Mouse (Mus musculus) liver, embryonic 11.5 days (tissue): ENCODE data around the gene Pik3ip1. TPM values are rescaled to one million over a fixed set of nuclear protein-coding genes. Genes with fewer than 3 reads are reported as not detected.

Experiments
- ATAC-seq: fragments of 200-750 bp; cut with Nextera tagmentation; replicated peaks from 2 replicates; pipeline ENCODE4 v1.8.0; 2017; ENCODE audit warnings: moderate number of reproducible peaks, mild to moderate bottlenecking, moderate TSS enrichment, moderate library complexity; ENCODE audit not compliant: low FRiP score
- DNase-seq: peaks from one replicate; pipeline ENCODE4 v3.0.0-alpha.2; 2017; ENCODE audit warnings: low spot score
- H3K27ac ChIP-seq: fragments of 300-500 bp; sonication (generic); 2 replicates; pipeline ENCODE4 v1.5.1; 2014; ENCODE audit warnings: mild to moderate bottlenecking, low read depth, low read length, control low read depth
- H3K27me3 ChIP-seq: fragments of 300-500 bp; sonication (generic); replicated peaks from 2 replicates; pipeline ENCODE4 v1.6.1; 2014; ENCODE audit warnings: low read length, mixed read lengths; ENCODE audit not compliant: control insufficient read depth, insufficient read depth
- H3K36me3 ChIP-seq: fragments of 300-500 bp; sonication (generic); 2 replicates; pipeline ENCODE4 v1.6.1; 2014; ENCODE audit warnings: mild to moderate bottlenecking, low read length, moderate library complexity, mixed read lengths; ENCODE audit not compliant: control insufficient read depth, insufficient read depth
- H3K4me1 ChIP-seq: fragments of 300-500 bp; sonication (generic); replicated peaks from 2 replicates; pipeline ENCODE4 v1.6.1; 2014; ENCODE audit warnings: low read length, mixed read lengths; ENCODE audit not compliant: control insufficient read depth, insufficient read depth
- H3K4me2 ChIP-seq: fragments of 300-500 bp; sonication (generic); 2 replicates; pipeline ENCODE4 v1.6.1; 2014; ENCODE audit warnings: mild to moderate bottlenecking, control low read depth, moderate library complexity
- H3K4me3 ChIP-seq: fragments of 300-500 bp; sonication (generic); 2 replicates; pipeline ENCODE4 v1.5.1; 2014; ENCODE audit warnings: low read depth, low read length, control low read depth
- H3K9ac ChIP-seq: fragments of 300-500 bp; sonication (generic); 2 replicates; pipeline ENCODE4 v1.6.1; 2014; ENCODE audit warnings: low read depth, low read length, control low read depth
- H3K9me3 ChIP-seq: fragments of 300-500 bp; sonication (generic); 2 replicates; pipeline ENCODE4 v1.6.1; 2016; ENCODE audit warnings: low read length, inconsistent platforms, mixed read lengths; ENCODE audit not compliant: control insufficient read depth
- WGBS: fragments of 180-500 bp; shearing (Covaris S2); extraction: QIAGEN DNeasy Blood & Tissue Kit; methylation state at CpG from one replicate; pipeline ENCODE4 v1.1.7; 2014; 5-methylcytosine and 5-hydroxymethylcytosine counted together
- polyA plus RNA-seq: library from polyadenylated mRNA; unstranded; fragments of >200 nt; fragmentation: Nextera tagmentation; extraction: Ambion mirVana; gene quantifications from 2 replicates; pipeline ENCODE4 v1.2.1, GENCODE M21; 2014

Gene Pik3ip1
- polyA plus RNA-seq = 3.5 and 3.8 TPM in 2 replicates

GRCm38 (mm10) chr11:3329891-3330451, at the start of gene Pik3ip1:
Gene Pik3ip1, plus strand, starts transcription at chr11:3330401.
- Histone ChIP-seq H3K36me3 (no peaks in the 10 kb centered on the region), H3K9ac (peak within 1 kb of the TSS; percentile 50)
- DNase-seq = no peak

DNA sequence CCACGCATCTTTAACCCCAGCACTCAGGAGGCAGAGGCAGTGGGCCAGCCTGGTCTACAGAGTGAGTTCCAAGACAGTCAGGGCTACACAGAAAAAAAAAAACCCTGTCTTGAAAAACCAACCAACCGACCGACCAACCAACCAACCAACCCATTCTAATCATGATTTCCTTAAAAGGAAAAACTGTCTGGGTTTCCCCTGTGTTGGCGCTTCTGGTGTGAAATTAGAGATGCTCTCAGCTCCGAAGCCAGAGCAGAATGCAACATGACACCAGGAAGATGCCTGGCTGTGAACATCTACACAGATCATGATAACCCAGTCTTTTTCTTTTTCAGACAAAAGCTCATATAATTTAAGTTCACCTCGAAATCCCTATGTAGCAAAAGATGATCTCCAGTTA, 47.3 kb upstream of the Pik3ip1 start:
- Histone ChIP-seq H3K27me3 (no peaks in the 10 kb centered on the region), H3K27ac (no peak overlapping the region), H3K9me3 (peaks cover 11% of the 10 kb centered on the region; the same call in 1 of the 2 replicates), H3K4me1 (peaks cover 2% of the 10 kb centered on the region; the same call in 1 of the 2 replicates), H3K4me3 (no peak overlapping the region), H3K4me2 (no peak overlapping the region), H3K9ac (no peak overlapping the region), H3K36me3 (no peaks in the 10 kb centered on the region)
- DNase-seq (no peak), ATAC-seq (no peak)
- WGBS = 84% methylated on average over 6 of the region's 6 CpGs

More at GRCm38 (mm10) chr11:3329891-3330451, at the start of gene Pik3ip1:
- no peak within 1 kb of the TSS for H3K27ac ChIP-seq
- H3K4me3 ChIP-seq = peak within 1 kb of the TSS; percentile 51
- H3K4me2 ChIP-seq = peak within 1 kb of the TSS; percentile 96
- ATAC-seq = no peak
- peaks cover 15% of the 10 kb centered on the region for H3K4me1 ChIP-seq
- H3K9me3 ChIP-seq = no peaks in the 10 kb centered on the region
- H3K27me3 ChIP-seq = no peaks in the 10 kb centered on the region; the same call in 1 of the 2 replicates

GRCm38 (mm10) chr11:3283645-3284044, 46.6 kb upstream of the Pik3ip1 start:
- 88% methylated on average over 6 of the region's 6 CpGs for WGBS
- ATAC-seq = no peak

DNA sequence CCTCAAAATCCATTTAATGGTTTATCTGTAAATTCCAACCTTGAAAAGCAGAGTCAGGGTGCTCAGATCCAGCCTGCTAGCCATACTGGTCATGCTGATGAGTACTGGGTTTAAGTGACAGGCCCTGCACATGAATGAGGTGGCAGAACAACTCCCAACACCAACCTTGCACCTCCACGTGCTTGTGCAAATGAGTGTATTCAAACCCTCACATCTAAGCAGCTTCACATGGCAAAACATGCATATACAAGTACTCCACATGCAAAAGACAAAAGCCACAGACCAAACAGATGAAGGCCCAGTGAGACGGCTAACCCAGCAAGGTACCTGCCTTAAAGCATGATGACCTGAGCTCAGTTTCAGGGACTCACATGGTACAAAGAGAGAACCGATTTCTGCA, 44.3 kb upstream of the Pik3ip1 start:
- Histone ChIP-seq H3K27ac (no peak overlapping the region), H3K36me3 (peaks cover 1% of the 10 kb centered on the region; the same call in 1 of the 2 replicates), H3K4me3 (no peak overlapping the region), H3K4me1 (peaks cover 7% of the 10 kb centered on the region; the same call in 1 of the 2 replicates), H3K9me3 (peaks cover 4% of the 10 kb centered on the region; the same call in 1 of the 2 replicates), H3K9ac (no peak overlapping the region), H3K4me2 (no peak overlapping the region), H3K27me3 (no peaks in the 10 kb centered on the region)
- no peak for DNase-seq
- 87% methylated on average over 3 of the region's 3 CpGs for WGBS
- ATAC-seq = no peak

More at GRCm38 (mm10) chr11:3283645-3284044, 46.6 kb upstream of the Pik3ip1 start:
- Histone ChIP-seq H3K27me3 (no peaks in the 10 kb centered on the region), H3K4me1 (peaks cover 7% of the 10 kb centered on the region; the same call in 1 of the 2 replicates), H3K27ac (no peak overlapping the region), H3K4me3 (no peak overlapping the region), H3K9me3 (peaks cover 11% of the 10 kb centered on the region; the same call in 1 of the 2 replicates), H3K4me2 (no peak overlapping the region), H3K9ac (no peak overlapping the region), H3K36me3 (no peaks in the 10 kb centered on the region)
- DNase-seq = no peak

- H3K36me3 ChIP-seq = peaks cover 9% of the 10 kb centered on the region
- peaks cover 7% of the 10 kb centered on the region; the same call in 1 of the 2 replicates for H3K4me1 ChIP-seq
- H3K4me2 ChIP-seq = no peak overlapping the region
- no peak overlapping the region for H3K9ac ChIP-seq
- H3K9me3 ChIP-seq = no peaks in the 10 kb centered on the region; the same call in 1 of the 2 replicates
- no peak for DNase-seq
- H3K27me3 ChIP-seq = no peaks in the 10 kb centered on the region
- H3K27ac ChIP-seq = no peak overlapping the region
- 64% methylated on average over 6 of the region's 6 CpGs for WGBS
- no peak overlapping the region for H3K4me3 ChIP-seq
- no peak for ATAC-seq
Observed at GRCm38 (mm10) chr11:3287131-3287530, 43.1 kb upstream of the Pik3ip1 start.

DNA sequence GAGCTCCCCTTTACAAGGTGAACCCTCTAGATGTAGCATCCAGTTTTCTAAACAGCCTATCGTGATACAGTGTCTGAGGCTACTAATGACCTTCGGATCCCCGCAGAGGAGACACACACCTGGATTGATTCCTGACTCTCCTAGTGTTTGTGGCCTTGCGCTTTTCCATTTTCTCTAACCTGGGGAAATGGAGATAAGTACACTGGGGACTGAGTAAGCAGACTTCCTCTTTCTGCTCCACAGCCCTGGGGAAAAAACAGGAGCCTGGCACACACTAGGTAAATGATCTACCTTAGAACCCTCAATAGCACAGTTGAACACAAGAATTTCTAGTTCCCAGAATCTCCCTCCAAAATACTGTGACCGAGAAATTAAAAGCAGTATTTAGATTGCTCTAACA, 42.3 kb upstream of the Pik3ip1 start:
- DNase-seq = no peak
- Histone ChIP-seq H3K9ac (peak overlapping the region; percentile 90), H3K4me3 (peak overlapping the region; percentile 93), H3K9me3 (no peaks in the 10 kb centered on the region; the same call in 1 of the 2 replicates), H3K36me3 (peaks cover 10% of the 10 kb centered on the region), H3K4me2 (peak overlapping the region; percentile 100), H3K27ac (peak overlapping the region; percentile 99), H3K27me3 (no peaks in the 10 kb centered on the region), H3K4me1 (peaks cover 11% of the 10 kb centered on the region)
- ATAC-seq = no peak
- 46% methylated on average over 5 of the region's 5 CpGs for WGBS

DNA sequence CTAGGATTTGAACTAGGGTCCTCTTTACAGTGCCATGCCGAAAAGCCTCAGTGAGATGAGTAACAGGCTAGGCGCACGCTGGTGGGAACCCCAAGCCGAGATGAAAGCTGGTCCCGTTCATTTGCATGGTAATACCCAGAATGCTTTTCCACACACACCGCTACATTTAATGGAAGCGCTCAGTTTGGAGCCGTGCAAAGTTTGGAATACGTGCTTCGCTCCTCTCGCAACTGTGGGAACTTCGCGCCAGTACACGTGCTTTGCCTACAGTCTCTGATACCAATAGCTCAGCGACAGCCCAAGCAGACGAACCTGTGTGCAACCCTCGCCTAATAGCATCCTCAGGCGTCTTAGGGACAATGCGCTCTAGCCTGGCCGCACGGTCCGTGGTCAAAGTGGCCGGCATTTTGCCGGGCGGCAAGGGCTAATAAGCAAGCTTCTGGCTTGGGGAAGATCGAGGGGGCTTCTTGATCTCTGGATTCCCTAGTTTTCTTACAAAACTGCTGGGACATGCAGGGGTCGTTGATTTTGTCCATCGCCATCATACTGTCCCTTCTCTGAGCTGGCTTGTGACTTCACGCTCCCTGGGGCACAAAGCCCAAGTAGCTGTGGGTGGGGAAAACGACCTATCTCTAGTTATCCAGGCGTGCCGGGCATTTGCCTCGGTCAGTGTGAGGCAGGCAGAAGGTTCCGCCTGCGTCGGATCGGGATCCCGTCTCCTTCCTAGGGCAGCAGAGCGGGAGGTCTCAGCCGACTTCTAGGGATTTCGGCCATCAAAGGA, 41.5 kb upstream of the Pik3ip1 start, which contains the start of gene Patz1:
Gene Patz1, plus strand, starts transcription at position 354 of the 781 bp plus-strand sequence.
- ATAC-seq (peak; percentile 50), DNase-seq (peak; percentile 79)
- Histone ChIP-seq H3K9me3 (no peaks in the 10 kb centered on the region; the same call in 1 of the 2 replicates), H3K4me3 (peak within 1 kb of the TSS; percentile 93), H3K36me3 (peaks cover 18% of the 10 kb centered on the region), H3K27me3 (no peaks in the 10 kb centered on the region), H3K27ac (peak within 1 kb of the TSS; percentile 99), H3K4me1 (peaks cover 18% of the 10 kb centered on the region), H3K4me2 (peak within 1 kb of the TSS; percentile 100), H3K9ac (peak within 1 kb of the TSS; percentile 90)
- under 1% methylated on average over 41 of the region's 41 CpGs for WGBS

- WGBS = under 1% methylated on average over 30 of the region's 40 CpGs
- DNase-seq (peak; percentile 88), ATAC-seq (peak; percentile 70)
- Histone ChIP-seq H3K36me3 (peaks cover 25% of the 10 kb centered on the region), H3K27ac (peak overlapping the region; percentile 99), H3K9ac (peak overlapping the region; percentile 90), H3K27me3 (no peaks in the 10 kb centered on the region), H3K9me3 (no peaks in the 10 kb centered on the region; the same call in 1 of the 2 replicates), H3K4me2 (peak overlapping the region; percentile 100), H3K4me1 (peaks cover 25% of the 10 kb centered on the region), H3K4me3 (peak overlapping the region; percentile 93)
Observed at GRCm38 (mm10) chr11:3289302-3289802, 40.8 kb upstream of the Pik3ip1 start.
